Mouse (Mus musculus): ENCODE measurements at regions not wholly inside any gene's neighbourhood (a gene's known extent, or its start where the extent isn't known, plus 50 kb on each side); places are given as distances from the start of the nearest gene placed in this dataset.

DNA sequence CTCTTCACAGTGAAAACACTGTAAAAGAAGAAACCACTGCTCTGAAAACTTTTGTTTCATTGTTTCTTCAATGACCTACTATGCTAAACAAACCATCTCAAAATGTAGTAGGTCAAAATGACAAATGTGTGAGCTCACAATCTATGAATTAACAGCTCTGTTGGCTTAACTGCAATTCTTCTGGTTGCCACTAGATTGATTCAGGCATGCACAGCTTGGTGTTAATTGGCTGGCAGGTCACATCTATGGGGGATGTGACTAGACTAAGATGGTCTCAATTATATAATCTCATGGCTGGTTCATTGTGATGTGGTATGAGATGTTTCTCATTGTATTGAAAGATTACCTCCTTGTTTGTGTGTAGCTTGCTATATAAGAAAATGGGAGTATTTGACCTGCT is 116.9 kb upstream of the Plcb4 start:
- no peak for TF ChIP-seq CTCF (IDR thresholded peaks at IDR 0.05)
- TF ChIP-seq EP300 (IDR thresholded peaks at IDR 0.05) = no peak

Measured in lung, postnatal 0 days (tissue).